In genomic region chr1:151096079-151096478, GRCm38 (mm10) we compare ENCODE assay signal across 8 mouse cellular contexts.
DNase-seq lines count a peak whose midpoint lies in the region; ATAC-seq and TF ChIP-seq lines count a peak whose summit lies in the region.

No protein-coding gene starts in this region.

- H3K36me3 ChIP-seq in forebrain, postnatal 0 days (ENCODE audit: insufficient read depth): no peaks in the 10 kb centered on the region
- no peaks in the 10 kb centered on the region for H3K36me3 ChIP-seq in limb, embryonic 13.5 days

- no peak overlapping the region for H3K27ac ChIP-seq in forebrain, postnatal 0 days (ENCODE audit: low read depth, low read length)
- H3K27ac ChIP-seq in limb, embryonic 13.5 days: no peak overlapping the region; the same call in 1 of the 2 replicates

- H3K27me3 ChIP-seq in forebrain, postnatal 0 days (ENCODE audit: insufficient read depth, low read length): no peaks in the 10 kb centered on the region
- no peaks in the 10 kb centered on the region for H3K27me3 ChIP-seq in limb, embryonic 13.5 days

- H3K4me1 ChIP-seq in forebrain, postnatal 0 days (ENCODE audit: insufficient read depth): no peaks in the 10 kb centered on the region
- H3K4me1 ChIP-seq in limb, embryonic 13.5 days: peaks cover 14% of the 10 kb centered on the region

- peak overlapping the region; percentile 13; the same call in 1 of the 2 replicates for H3K4me2 ChIP-seq in forebrain, postnatal 0 days (ENCODE audit: low read depth)
- H3K4me2 ChIP-seq in limb, embryonic 13.5 days (replicated peaks): peak overlapping the region; percentile 48

- no peak overlapping the region for H3K4me3 ChIP-seq in forebrain, postnatal 0 days (ENCODE audit: low read depth, low read length)
- no peak overlapping the region for H3K4me3 ChIP-seq in limb, embryonic 13.5 days

- 19% methylated on average over 9 of the region's 9 CpGs for WGBS in forebrain, postnatal 0 days
- whole genome bisulfite sequencing in limb, embryonic 13.5 days: 12% methylated on average over 9 of the region's 9 CpGs

- DNase-seq in spleen, adult 12 weeks (ENCODE audit: low spot score): peak; percentile 45
- DNase-seq in spleen, adult 18-20 months: no peak
- peak; percentile 45 for DNase-seq in forebrain, postnatal 0 days
- DNase-seq in naive thymus-derived CD4-positive, alpha-beta T cell, adult 2 months (ENCODE audit: low read depth): peak; percentile 88
- no peak for DNase-seq in right cerebral cortex, adult 18-20 months
- no peak for DNase-seq in cerebellum, postnatal 25 days
- no peak for DNase-seq in cerebellum, adult 9-10 months

- TF ChIP-seq CTCF in forebrain, postnatal 0 days (IDR thresholded peaks at IDR 0.05; ENCODE audit: low read depth): no peak

- H3K9me3 ChIP-seq in forebrain, postnatal 0 days (ENCODE audit: low read length): no peaks in the 10 kb centered on the region
- no peaks in the 10 kb centered on the region for H3K9me3 ChIP-seq in limb, embryonic 13.5 days

- H3K9ac ChIP-seq in forebrain, postnatal 0 days: no peak overlapping the region
- no peak overlapping the region for H3K9ac ChIP-seq in limb, embryonic 13.5 days

- peak; percentile 79 for ATAC-seq in forebrain, postnatal 0 days
- ATAC-seq in limb, embryonic 13.5 days (ENCODE audit: low FRiP score, low read depth): peak; percentile 82

Comparison
In these comparisons a context has a peak if more than half of its experiments do, and no peak if none do; other contexts are left out.
1. DNase-seq: peak in spleen, adult 12 weeks (single experiment), forebrain, postnatal 0 days (single experiment) and naive thymus-derived CD4-positive, alpha-beta T cell, adult 2 months (single experiment); none in spleen, adult 18-20 months (0 of 2), right cerebral cortex, adult 18-20 months (single experiment), cerebellum, postnatal 25 days (0 of 2) and cerebellum, adult 9-10 months (single experiment).